Mouse (Mus musculus) midbrain, embryonic 14.5 days (tissue): ENCODE measurements around the gene Pcdh15. TPM values are rescaled to one million over a fixed set of nuclear protein-coding genes. Genes with fewer than 3 reads are reported as not detected.

ENCODE experiments used
- ATAC-seq: fragments of 200-750 bp; cut with Nextera tagmentation; 2 replicates; pipeline ENCODE4 v1.8.0; 2017; ENCODE audit warnings: moderate number of reproducible peaks, moderate library complexity; ENCODE audit not compliant: low FRiP score, low TSS enrichment
- DNase-seq: peaks from one replicate; pipeline ENCODE4 v3.0.0-alpha.2; 2015
- H3K27ac ChIP-seq: fragments of 300-500 bp; sonication (generic); replicated peaks from 2 replicates; pipeline ENCODE4 v1.5.1; 2014; ENCODE audit warnings: mild to moderate bottlenecking, low read depth, low read length, moderate library complexity
- H3K27me3 ChIP-seq: fragments of 300-500 bp; sonication (generic); 2 replicates; pipeline ENCODE4 v1.6.1; 2014; ENCODE audit warnings: low read length, control low read depth, mixed read lengths; ENCODE audit not compliant: control insufficient read depth, insufficient read depth
- H3K36me3 ChIP-seq: fragments of 300-500 bp; sonication (generic); 2 replicates; pipeline ENCODE4 v1.6.1; 2014; ENCODE audit warnings: low read length, control low read depth; ENCODE audit not compliant: control insufficient read depth, insufficient read depth
- H3K4me1 ChIP-seq: fragments of 300-500 bp; sonication (generic); 2 replicates; pipeline ENCODE4 v1.6.1; 2014; ENCODE audit warnings: mild to moderate bottlenecking, antibody characterized with exemption, low read length, control low read depth; ENCODE audit not compliant: control insufficient read depth, insufficient read depth
- H3K4me2 ChIP-seq: fragments of 300-500 bp; sonication (generic); 2 replicates; pipeline ENCODE4 v1.6.1; 2014; ENCODE audit warnings: mild to moderate bottlenecking, low read length, moderate library complexity
- H3K4me3 ChIP-seq: fragments of 300-500 bp; sonication (generic); replicated peaks from 2 replicates; pipeline ENCODE4 v1.5.1; 2014; ENCODE audit warnings: low read depth, low read length
- H3K9ac ChIP-seq: fragments of 300-500 bp; sonication (generic); replicated peaks from 2 replicates; pipeline ENCODE4 v1.6.1; 2014; ENCODE audit warnings: mild to moderate bottlenecking, low read length, moderate library complexity
- H3K9me3 ChIP-seq: fragments of 300-500 bp; sonication (generic); 2 replicates; pipeline ENCODE4 v1.6.1; 2016; ENCODE audit warnings: low read length, control low read depth, mixed read lengths; ENCODE audit not compliant: control insufficient read depth
- WGBS: fragments of 180-500 bp; shearing (Covaris S2); extraction: QIAGEN DNeasy Blood & Tissue Kit; methylation state at CpG from one replicate; pipeline ENCODE4 v1.1.7; 2014; 5-methylcytosine and 5-hydroxymethylcytosine counted together
- polyA plus RNA-seq: library from polyadenylated mRNA; unstranded; fragments of >200 nt; fragmentation: Nextera tagmentation; extraction: Ambion mirVana; gene quantifications from 2 replicates; pipeline ENCODE4 v1.2.1, GENCODE M21; 2014

Pcdh15 gene
- polyA plus RNA-seq, 1 experiment from 2014 or later: 10.4 TPM

- Histone ChIP-seq H3K4me3 (no peak overlapping the region), H3K27me3 (no peaks in the 10 kb centered on the region), H3K9me3 (no peaks in the 10 kb centered on the region), H3K4me2 (no peak overlapping the region), H3K36me3 (no peaks in the 10 kb centered on the region), H3K9ac (no peak overlapping the region), H3K4me1 (no peaks in the 10 kb centered on the region), H3K27ac (no peak overlapping the region)
- WGBS: 75% methylated on average over 3 of the region's 3 CpGs
- ATAC-seq (no peak), DNase-seq (peak; percentile 39)
Observed at GRCm38 (mm10) chr10:73921579-73921978, 822.4 kb downstream of the Pcdh15 start.

GRCm38 (mm10) chr10:73928672-73929071 lies 829.5 kb downstream of the Pcdh15 start:
- Histone ChIP-seq H3K27me3 (no peaks in the 10 kb centered on the region), H3K4me3 (no peak overlapping the region), H3K9ac (no peak overlapping the region), H3K27ac (no peak overlapping the region), H3K36me3 (no peaks in the 10 kb centered on the region), H3K4me1 (no peaks in the 10 kb centered on the region), H3K9me3 (no peaks in the 10 kb centered on the region), H3K4me2 (no peak overlapping the region)
- DNase-seq (no peak), ATAC-seq (no peak)
- 38% methylated on average over 1 of the region's 1 CpGs for WGBS

GRCm38 (mm10) chr10:73929718-73930117 lies 830.6 kb downstream of the Pcdh15 start:
- DNase-seq (peak; percentile 53), ATAC-seq (no peak)
- Histone ChIP-seq H3K4me1 (no peaks in the 10 kb centered on the region), H3K4me2 (no peak overlapping the region), H3K9ac (no peak overlapping the region), H3K4me3 (no peak overlapping the region), H3K36me3 (no peaks in the 10 kb centered on the region), H3K27ac (no peak overlapping the region), H3K9me3 (no peaks in the 10 kb centered on the region), H3K27me3 (no peaks in the 10 kb centered on the region)
- 62% methylated on average over 5 of the region's 5 CpGs for WGBS

GRCm38 (mm10) chr10:73931185-73931584 lies 832.0 kb downstream of the Pcdh15 start:
- H3K4me3 ChIP-seq: no peak overlapping the region
- H3K27me3 ChIP-seq: no peaks in the 10 kb centered on the region
- ATAC-seq (peak; percentile 8; the same call in 1 of the 2 replicates), DNase-seq (no peak)
- H3K36me3 ChIP-seq: no peaks in the 10 kb centered on the region
- H3K4me1 ChIP-seq: no peaks in the 10 kb centered on the region
- H3K9ac ChIP-seq: no peak overlapping the region
- no peaks in the 10 kb centered on the region for H3K9me3 ChIP-seq
- no peak overlapping the region for H3K4me2 ChIP-seq
- no peak overlapping the region for H3K27ac ChIP-seq

GRCm38 (mm10) chr10:73931996-73932679 lies 833.0 kb downstream of the Pcdh15 start:
- no peak overlapping the region for H3K4me3 ChIP-seq
- H3K27ac ChIP-seq: no peak overlapping the region
- 93% methylated on average over 4 of the region's 4 CpGs for WGBS
- H3K4me1 ChIP-seq: no peaks in the 10 kb centered on the region
- no peak overlapping the region for H3K9ac ChIP-seq
- ATAC-seq (no peak), DNase-seq (no peak)
- no peaks in the 10 kb centered on the region for H3K27me3 ChIP-seq
- H3K9me3 ChIP-seq: no peaks in the 10 kb centered on the region
- H3K4me2 ChIP-seq: no peak overlapping the region
- H3K36me3 ChIP-seq: no peaks in the 10 kb centered on the region

- no peak for ATAC-seq
Observed at GRCm38 (mm10) chr10:73936121-73936520, 837.0 kb downstream of the Pcdh15 start.

GRCm38 (mm10) chr10:73938989-73939388 lies 839.8 kb downstream of the Pcdh15 start:
- Histone ChIP-seq H3K27me3 (no peaks in the 10 kb centered on the region), H3K9ac (no peak overlapping the region), H3K4me1 (no peaks in the 10 kb centered on the region), H3K9me3 (no peaks in the 10 kb centered on the region), H3K4me2 (no peak overlapping the region), H3K27ac (no peak overlapping the region), H3K4me3 (no peak overlapping the region), H3K36me3 (no peaks in the 10 kb centered on the region)
- DNase-seq (peak; percentile 40), ATAC-seq (no peak; the same call in 1 of the 2 replicates)
- 47% methylated on average over 3 of the region's 3 CpGs for WGBS

More at GRCm38 (mm10) chr10:73936121-73936520, 837.0 kb downstream of the Pcdh15 start:
- no peaks in the 10 kb centered on the region for H3K36me3 ChIP-seq
- DNase-seq: no peak
- no peaks in the 10 kb centered on the region for H3K9me3 ChIP-seq
- no peaks in the 10 kb centered on the region for H3K27me3 ChIP-seq
- no peak overlapping the region for H3K4me3 ChIP-seq
- H3K4me1 ChIP-seq: no peaks in the 10 kb centered on the region
- H3K4me2 ChIP-seq: no peak overlapping the region
- 65% methylated on average over 5 of the region's 5 CpGs for WGBS
- no peak overlapping the region for H3K27ac ChIP-seq
- H3K9ac ChIP-seq: no peak overlapping the region

GRCm38 (mm10) chr10:73947799-73948198 lies 848.7 kb downstream of the Pcdh15 start:
- no peak overlapping the region for H3K9ac ChIP-seq
- no peaks in the 10 kb centered on the region for H3K27me3 ChIP-seq
- no peak overlapping the region for H3K4me2 ChIP-seq
- no peaks in the 10 kb centered on the region for H3K36me3 ChIP-seq
- H3K4me1 ChIP-seq: no peaks in the 10 kb centered on the region
- no peak for DNase-seq
- no peak overlapping the region for H3K4me3 ChIP-seq
- WGBS: 67% methylated on average over 2 of the region's 2 CpGs
- no peak for ATAC-seq
- H3K9me3 ChIP-seq: no peaks in the 10 kb centered on the region
- H3K27ac ChIP-seq: no peak overlapping the region

GRCm38 (mm10) chr10:73953362-73953761 lies 854.2 kb downstream of the Pcdh15 start:
- ATAC-seq: no peak
- H3K9me3 ChIP-seq: no peaks in the 10 kb centered on the region
- H3K27ac ChIP-seq: no peak overlapping the region
- no peaks in the 10 kb centered on the region for H3K27me3 ChIP-seq
- WGBS: 85% methylated on average over 4 of the region's 4 CpGs
- DNase-seq: no peak
- H3K9ac ChIP-seq: no peak overlapping the region
- no peak overlapping the region for H3K4me2 ChIP-seq
- no peak overlapping the region for H3K4me3 ChIP-seq
- no peaks in the 10 kb centered on the region for H3K36me3 ChIP-seq
- H3K4me1 ChIP-seq: no peaks in the 10 kb centered on the region
